Mouse (Mus musculus) ES-Bruce4 (cell line): ENCODE results near the gene Leprot.

Experiments
- EP300 ChIP-seq: IDR thresholded peaks from 2 replicates; pipeline ENCODE4 v1.6.1; 2011; ENCODE audit warnings: low read depth, low read length; ENCODE audit not compliant: insufficient read depth
- POLR2A ChIP-seq: IDR thresholded peaks from one replicate; pipeline ENCODE4 v1.8.1; 2011; ENCODE audit warnings: low read length; ENCODE audit not compliant: insufficient read depth

DNA sequence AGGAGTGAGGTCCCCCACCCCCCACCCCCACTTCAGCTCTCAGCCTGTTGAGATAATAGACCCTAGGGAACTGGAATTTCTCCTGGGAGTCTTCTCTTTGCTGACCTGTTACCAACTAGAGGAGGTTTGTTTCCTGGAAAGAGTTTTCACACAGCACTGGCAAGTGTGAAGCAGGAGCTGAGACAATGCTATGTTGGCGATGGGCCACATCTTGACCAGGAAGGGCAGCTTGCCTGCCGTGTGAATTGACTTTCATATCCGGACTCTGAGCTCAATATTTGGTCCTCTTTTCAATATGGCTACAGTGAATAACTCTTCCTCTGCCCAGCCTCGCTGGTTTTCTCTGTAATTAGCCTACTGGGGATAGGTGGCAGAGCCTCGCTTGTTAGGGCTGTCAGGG lies 21.6 kb downstream of the Leprot start:
- TF ChIP-seq EP300 (no peak), POLR2A (no peak)
